Mouse (Mus musculus) lung, postnatal 0 days (tissue): Measurements from ENCODE around the gene Hoxd4.

Experiments
- CTCF ChIP-seq: IDR thresholded peaks from 2 replicates; pipeline ENCODE4 v1.5.1; 2016; ENCODE audit warnings: antibody characterized with exemption, mild to moderate bottlenecking
- EP300 ChIP-seq: IDR thresholded peaks from 2 replicates; pipeline ENCODE4 v1.6.1; 2016; ENCODE audit warnings: antibody characterized with exemption, mild to moderate bottlenecking, control low read depth

DNA sequence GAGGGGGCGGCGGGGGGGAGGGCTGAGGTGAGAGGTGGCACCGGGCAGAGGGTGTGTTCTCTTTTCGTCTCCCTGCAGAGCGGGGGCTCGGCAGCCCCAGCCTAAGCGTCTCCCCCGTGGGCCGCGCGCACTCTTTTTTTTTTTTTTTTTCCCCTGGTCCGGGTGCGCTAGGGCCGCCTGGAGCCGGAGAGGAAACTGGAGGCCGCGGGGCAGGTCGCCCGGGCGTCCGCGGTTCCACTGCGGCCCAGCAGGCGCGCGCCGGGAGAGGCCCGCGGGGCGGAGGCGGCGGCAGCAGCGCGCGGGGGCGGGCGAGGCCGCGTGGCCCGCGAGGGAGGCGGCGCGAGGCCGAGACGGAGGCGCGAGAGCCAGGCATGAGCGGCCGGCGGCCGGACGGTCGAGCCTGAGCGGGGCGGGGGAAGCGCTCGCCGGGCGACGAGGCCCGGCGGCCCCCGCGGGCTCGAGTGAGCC is 6.7 kb upstream of the Hoxd4 start:
- TF ChIP-seq CTCF (no peak), EP300 (no peak)
